Mouse (Mus musculus): ENCODE measurements around the gene Cers1.

GRCm38 (mm10) chr8:70347860-70348420 is 32.4 kb downstream of the Cers1 start:
- no peak for TF ChIP-seq POLR2A (IDR thresholded peaks at IDR 0.05; ENCODE audit: borderline replicate concordance, extremely low read depth, low read depth, low read length)
- TF ChIP-seq CTCF (IDR thresholded peaks at IDR 0.05; ENCODE audit: insufficient read depth, low read length): no peak
